Mouse (Mus musculus) CH12.LX (cell line): Measurements from ENCODE around the gene Ccnl1. TPM values are rescaled to one million over a fixed set of nuclear protein-coding genes. Genes with fewer than 3 reads are reported as not detected.

ENCODE experiments used
- DNase-seq: peaks from one replicate; pipeline ENCODE4 v3.0.0-alpha.2; 2013; ENCODE audit errors: extremely low read depth
- H3K27ac ChIP-seq: 2 replicates; pipeline ENCODE4 v1.5.1; 2012; ENCODE audit warnings: low read depth, mild to moderate bottlenecking, control low read depth, moderate library complexity; ENCODE audit not compliant: insufficient read depth
- H3K27me3 ChIP-seq: replicated peaks from 2 replicates; pipeline ENCODE3; 2012; ENCODE audit warnings: inconsistent platforms
- H3K36me3 ChIP-seq, 2 experiments: replicated peaks in 1 of 2; 2 replicates each; pipeline versions ENCODE3 to v1.6.1; 2012; ENCODE audit warnings: inconsistent platforms in 1 of 2, low read length in 1 of 2, mild to moderate bottlenecking in 1 of 2, mixed read lengths in 1 of 2, moderate library complexity in 1 of 2; ENCODE audit not compliant: control insufficient read depth in 1 of 2, insufficient read depth in 1 of 2
- H3K4me1 ChIP-seq, 2 experiments: 2 replicates each; pipeline ENCODE4 v1.6.1; 2012; ENCODE audit warnings: inconsistent platforms in 1 of 2, moderate library complexity in 1 of 2; ENCODE audit not compliant: insufficient read depth in 2 of 2, control insufficient read depth in 1 of 2
- H3K4me2 ChIP-seq: 2 replicates; pipeline ENCODE4 v1.6.1; 2012; ENCODE audit warnings: low read depth, mild to moderate bottlenecking, control low read depth; ENCODE audit not compliant: poor library complexity, insufficient read depth, severe bottlenecking
- H3K4me3 ChIP-seq, 3 experiments: fragments of 150-350 bp in 1 of 3; sonication (generic) in 1 of 3; replicated peaks in 1 of 3; 2 replicates each; pipeline versions ENCODE3 to v1.5.1; 2011 to 2012; ENCODE audit warnings: low read depth in 2 of 3, low read length in 2 of 3, mild to moderate bottlenecking in 2 of 3, moderate library complexity in 2 of 3, control low read depth in 1 of 3, improper control_type of control experiment in 1 of 3, inconsistent platforms in 1 of 3, mixed read lengths in 1 of 3; ENCODE audit not compliant: poor library complexity in 1 of 3
- H3K79me2 ChIP-seq: replicated peaks from 2 replicates; pipeline ENCODE4 v1.6.1; 2012; ENCODE audit warnings: mild to moderate bottlenecking, moderate library complexity; ENCODE audit not compliant: control insufficient read depth, poor library complexity, insufficient read depth, severe bottlenecking; ENCODE audit errors: extremely low read depth
- H3K9ac ChIP-seq: 2 replicates; pipeline ENCODE4 v1.6.1; 2012; ENCODE audit warnings: low read depth, mild to moderate bottlenecking, control low read depth, moderate library complexity; ENCODE audit not compliant: insufficient read depth
- H3K9me3 ChIP-seq: replicated peaks from 2 replicates; pipeline ENCODE3; 2012; ENCODE audit warnings: low read length, inconsistent platforms, mixed read lengths
- CHD2 ChIP-seq: IDR thresholded peaks from 2 replicates; pipeline ENCODE4 v1.6.1; 2011; ENCODE audit warnings: low read length, improper control_type of control experiment
- E2F4 ChIP-seq: IDR thresholded peaks from 2 replicates; pipeline ENCODE4 v1.6.1; 2011; ENCODE audit warnings: low read depth, low read length, improper control_type of control experiment; ENCODE audit not compliant: insufficient replicate concordance
- ELF1 ChIP-seq: IDR thresholded peaks from 2 replicates; pipeline ENCODE4 v1.6.1; 2014; ENCODE audit warnings: low read depth, mild to moderate bottlenecking, inconsistent platforms, low read length, improper control_type of control experiment
- EP300 ChIP-seq: IDR thresholded peaks from 2 replicates; pipeline ENCODE4 v1.6.1; 2011; ENCODE audit warnings: low read length, improper control_type of control experiment
- ETS1 ChIP-seq: conservative IDR thresholded peaks from 2 replicates; pipeline ENCODE4 v1.6.1; 2012; ENCODE audit warnings: low read depth, mild to moderate bottlenecking, inconsistent platforms, low read length, improper control_type of control experiment, moderate library complexity
- GABPA ChIP-seq: IDR thresholded peaks from 2 replicates; pipeline ENCODE4 v1.6.1; 2012; ENCODE audit warnings: low read depth, low read length, improper control_type of control experiment, inconsistent platforms; ENCODE audit not compliant: insufficient replicate concordance
- HCFC1 ChIP-seq: IDR thresholded peaks from 2 replicates; pipeline ENCODE4 v1.6.1; 2012; ENCODE audit warnings: low read depth, mild to moderate bottlenecking, inconsistent platforms, low read length, improper control_type of control experiment
- IRF4 ChIP-seq: IDR thresholded peaks from 2 replicates; pipeline ENCODE4 v1.6.1; 2014; ENCODE audit warnings: low read depth, mild to moderate bottlenecking, inconsistent platforms, low read length, improper control_type of control experiment
- JUND ChIP-seq: conservative IDR thresholded peaks from 2 replicates; pipeline ENCODE4 v1.6.1; 2011; ENCODE audit warnings: low read depth, low read length, improper control_type of control experiment
- MXI1 ChIP-seq: IDR thresholded peaks from 2 replicates; pipeline ENCODE4 v1.6.1; 2011; ENCODE audit warnings: mild to moderate bottlenecking, low read depth, low read length, improper control_type of control experiment
- MYC ChIP-seq: IDR thresholded peaks from 2 replicates; pipeline ENCODE4 v1.6.1; 2011; ENCODE audit warnings: low read depth, mild to moderate bottlenecking, improper control_type of control experiment, low read length
- PAX5 ChIP-seq: IDR thresholded peaks from 2 replicates; pipeline ENCODE4 v1.6.1; 2012; ENCODE audit warnings: low read length, inconsistent platforms, mixed read lengths
- SMC3 ChIP-seq: IDR thresholded peaks from 2 replicates; pipeline ENCODE4 v1.6.1; 2011; ENCODE audit warnings: low read depth, low read length, improper control_type of control experiment
- USF1 ChIP-seq: IDR thresholded peaks from 2 replicates; pipeline ENCODE4 v1.6.1; 2014; ENCODE audit warnings: low read depth, mild to moderate bottlenecking, inconsistent platforms, low read length, improper control_type of control experiment
- ZMIZ1 ChIP-seq: IDR thresholded peaks from 2 replicates; pipeline ENCODE4 v1.6.1; 2012; ENCODE audit warnings: low read depth, mild to moderate bottlenecking, inconsistent platforms, low read length, improper control_type of control experiment
- ZNF384 ChIP-seq: IDR thresholded peaks from 2 replicates; pipeline ENCODE4 v1.6.1; 2012; ENCODE audit warnings: low read depth, low read length, improper control_type of control experiment, inconsistent platforms
- dilution Hi-C: fragments of 300-500 bp; cut with MboI; formaldehyde crosslinking; loops from 2 replicates; pipeline ENCODE4 v1.14.3; 2020; ENCODE audit warnings: low sequenced_read_pairs; ENCODE audit not compliant: extremely low pct_unique_long_range_greater_than_20kb, extremely low pct_ligation_motif_present
- in situ Hi-C: fragments of 300-500 bp; cut with MboI; formaldehyde crosslinking; loops from 3 replicates; pipeline ENCODE4 v1.14.3; 2019; ENCODE audit warnings: low sequenced_read_pairs, low pct_ligation_motif_present, low pct_unique_long_range_greater_than_20kb, mixed read lengths
- polyA plus RNA-seq: library from polyadenylated mRNA; unstranded; fragments of >175 nt; gene quantifications from 2 replicates; pipeline ENCODE4 v1.2.1, GENCODE M21; 2012; ENCODE audit warnings: low read depth; ENCODE audit not compliant: insufficient read length
- total RNA-seq, 2 experiments: library from RNA; depleted of rRNA; stranded (reverse); fragments of 300-350 nt in 1 of 2; fragments of >200 nt in 1 of 2; gene quantifications; 2 replicates each; pipeline ENCODE4 v1.2.3; 2012 to 2014

The Ccnl1 gene
- total and polyA plus RNA-seq, 3 experiments, result 25.1 to 66.2 (median 58.8) TPM

- Histone ChIP-seq H3K9me3 (no peaks in the 10 kb centered on the region), H3K4me1 (peaks cover 9 to 49% of the 10 kb centered on the region in 2 experiments), H3K4me2 (peak overlapping the region; percentile 66), H3K4me3 (peak overlapping the region; percentile 23 to 52 (median 34)), H3K27ac (peak overlapping the region; percentile 38; the same call in 1 of the 2 replicates), H3K27me3 (no peaks in the 10 kb centered on the region), H3K79me2 (no peaks in the 10 kb centered on the region), H3K9ac (peak overlapping the region; percentile 59), H3K36me3 (peaks cover 0 to 13% of the 10 kb centered on the region in 2 experiments)
- dilution Hi-C loops, result no loop called here
- no peak for DNase-seq
- in situ Hi-C loops, result loop anchor here (25.0 kb wide), 2 partner anchors 566 to 941 kb away; no protein-coding TSS in a partner anchor
- TF ChIP-seq MXI1 (peak; percentile 1; the same call in 1 of the 2 replicates), GABPA (no peak)
These were observed 29.3 kb downstream of the Ccnl1 start for GRCm38 (mm10) chr3:65928614-65929272.

DNA sequence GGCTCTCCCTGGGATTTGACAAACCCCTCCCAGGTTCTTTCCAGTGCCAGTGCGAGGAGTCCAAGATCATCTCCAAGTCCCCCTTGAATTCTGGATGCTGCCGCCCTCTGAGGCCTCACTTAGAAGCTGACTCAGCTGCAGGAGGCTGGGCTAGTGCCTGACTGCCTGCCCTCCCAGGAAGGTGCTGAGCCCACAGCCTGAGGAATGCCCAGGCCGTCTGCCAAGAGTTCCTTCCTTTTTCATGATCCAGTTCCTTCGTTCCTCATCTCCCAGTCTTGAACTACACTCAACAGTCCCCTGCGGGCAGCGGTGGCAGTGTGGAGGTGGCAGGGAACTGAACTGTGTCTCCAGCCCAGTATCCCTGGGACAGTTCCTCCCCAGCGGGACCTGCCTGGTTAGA, 30.4 kb downstream of the Ccnl1 start:
- Histone ChIP-seq H3K79me2 (no peaks in the 10 kb centered on the region), H3K4me3 (no peak overlapping the region), H3K4me2 (no peak overlapping the region), H3K9ac (no peak overlapping the region)
- TF ChIP-seq ELF1 (no peak), USF1 (no peak), CHD2 (no peak), HCFC1 (no peak), JUND (no peak), ETS1 (no peak), EP300 (no peak), SMC3 (no peak), ZMIZ1 (no peak), IRF4 (no peak), E2F4 (no peak), MYC (no peak), ZNF384 (no peak), PAX5 (no peak)
- TF ChIP-seq, all 38 proteins: peak for 0
- no peak for DNase-seq
- in situ Hi-C loops, result loop anchor here (25.0 kb wide), 2 partner anchors 565 to 940 kb away; no protein-coding TSS in a partner anchor
- dilution Hi-C loops, result no loop called here
- no peak overlapping the region for H3K27ac ChIP-seq
- no peaks in the 10 kb centered on the region for H3K9me3 ChIP-seq
- H3K27me3 ChIP-seq, result no peaks in the 10 kb centered on the region
- H3K36me3 ChIP-seq, result peaks cover 0 to 13% of the 10 kb centered on the region in 2 experiments
- peaks cover 15 to 58% of the 10 kb centered on the region in 2 experiments for H3K4me1 ChIP-seq
